Mouse (Mus musculus) brown adipose tissue, adult 24 weeks (tissue): Measurements from ENCODE around the gene 1700012B09Rik. TPM values are rescaled to one million over a fixed set of nuclear protein-coding genes. Genes with fewer than 3 reads are reported as not detected.

Experiments
- H3K27ac ChIP-seq: fragments of 200-500 bp; replicated peaks from 2 replicates; pipeline ENCODE4 v1.5.1; 2012; ENCODE audit warnings: low read depth, mild to moderate bottlenecking, low read length
- H3K4me1 ChIP-seq: fragments of 200-500 bp; 2 replicates; pipeline ENCODE4 v1.6.1; 2012; ENCODE audit warnings: low read length, mixed read lengths; ENCODE audit not compliant: control insufficient read depth, insufficient read depth, insufficient read length
- H3K4me3 ChIP-seq: fragments of 200-500 bp; 2 replicates; pipeline ENCODE4 v1.5.1; 2012; ENCODE audit warnings: low read depth, mild to moderate bottlenecking, low read length, moderate library complexity; ENCODE audit not compliant: insufficient read depth
- polyA plus RNA-seq: library from polyadenylated mRNA; stranded (reverse); fragments of >200 nt; gene quantifications from 2 replicates; pipeline ENCODE4 v1.2.4, GENCODE M21; 2012; ENCODE audit not compliant: missing spikeins, insufficient read depth, insufficient read length

1700012B09Rik gene
- polyA plus RNA-seq, 1 experiment: not detected

DNA sequence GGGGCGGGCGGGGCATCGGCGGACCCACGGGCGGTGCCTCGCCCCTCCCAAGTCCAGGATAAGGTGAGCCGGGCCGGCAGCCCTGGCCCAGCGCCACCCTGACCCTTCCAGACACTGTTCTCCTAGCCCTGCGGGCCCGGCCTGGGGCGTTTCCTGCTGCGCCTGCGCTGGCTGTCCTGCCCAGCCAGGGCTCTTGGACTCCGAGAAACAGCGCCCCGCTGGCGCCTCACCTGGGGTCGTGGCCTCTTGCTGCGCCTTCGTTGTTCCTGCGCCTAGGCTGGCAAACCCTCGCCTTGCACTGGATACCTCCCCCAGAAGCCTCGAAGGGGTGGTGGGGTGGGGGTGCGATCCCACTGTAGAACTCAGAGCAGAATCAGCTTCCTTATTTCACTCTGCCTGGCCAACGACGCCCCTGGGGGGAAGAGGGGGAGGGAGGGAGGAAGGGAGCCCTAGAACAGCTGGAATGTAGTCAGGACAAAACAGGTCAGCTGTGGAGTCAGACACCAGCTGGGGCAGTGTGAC is 18.8 kb downstream of the 1700012B09Rik start, which contains the start of gene Fut4:
Fut4 (minus strand) TSS at position 393 of the 522 bp plus-strand sequence.
- Histone ChIP-seq H3K4me3 (peak within 1 kb of the TSS; percentile 64), H3K4me1 (peaks cover 3% of the 10 kb centered on the region; the same call in 1 of the 2 replicates), H3K27ac (no peak within 1 kb of the TSS)

DNA sequence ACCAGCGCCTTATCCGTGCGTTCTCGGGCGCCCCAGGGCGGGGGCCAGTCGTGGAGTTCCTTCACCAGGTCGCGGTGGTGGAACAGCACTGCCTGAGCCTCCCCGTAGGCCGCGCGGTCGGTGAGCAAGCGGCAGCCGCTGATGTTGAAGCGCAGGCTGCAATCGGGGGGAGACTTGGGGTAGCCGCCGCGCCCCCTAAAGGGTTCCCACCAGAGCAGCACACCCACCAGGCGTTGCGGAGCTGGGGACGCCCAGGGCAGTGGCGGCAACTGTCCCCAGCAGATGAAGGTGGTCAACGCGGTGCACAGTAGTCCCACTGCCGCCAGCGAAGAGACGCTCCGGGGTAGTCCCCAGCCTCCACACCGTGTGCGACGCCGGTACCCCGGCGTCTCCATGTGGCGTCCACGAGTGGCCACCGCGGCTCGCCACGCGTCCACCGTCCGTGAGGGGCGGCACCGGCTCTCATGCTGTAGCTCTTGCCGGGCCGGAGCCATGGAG is 19.3 kb downstream of the 1700012B09Rik start:
- peak overlapping the region; percentile 64 for H3K4me3 ChIP-seq
- H3K27ac ChIP-seq: no peak overlapping the region
- H3K4me1 ChIP-seq: peaks cover 3% of the 10 kb centered on the region; the same call in 1 of the 2 replicates

DNA sequence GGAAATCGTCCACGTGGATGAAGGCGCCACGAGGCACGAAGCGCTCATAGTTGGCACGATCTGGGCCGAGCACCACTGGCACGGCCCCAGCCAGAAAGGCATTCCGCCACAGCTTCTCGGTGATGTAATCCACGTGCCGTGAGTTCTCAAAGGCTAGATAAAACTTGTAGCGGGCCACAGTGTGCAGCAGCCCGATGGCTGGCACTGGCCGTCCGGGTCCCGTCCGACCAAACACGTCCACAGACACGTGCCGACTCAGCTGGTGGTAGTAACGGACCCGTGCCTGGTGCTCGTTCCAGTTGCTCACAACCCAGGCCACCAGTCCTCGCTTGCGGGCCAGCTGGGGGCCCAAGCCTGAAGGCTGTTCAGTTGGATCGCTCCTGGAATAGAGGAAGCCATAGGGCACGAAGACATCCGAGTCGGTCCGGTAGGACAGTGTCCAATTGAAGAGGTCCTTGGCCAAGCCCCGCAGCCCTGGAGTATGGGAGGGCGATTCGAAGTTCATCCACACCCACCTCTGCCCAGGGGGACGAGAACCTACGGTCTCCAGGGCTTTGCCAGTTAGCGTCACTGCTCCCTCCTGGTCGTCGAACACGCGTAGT is 19.8 kb downstream of the 1700012B09Rik start:
- H3K4me3 ChIP-seq: peak overlapping the region; percentile 64
- no peak overlapping the region for H3K27ac ChIP-seq
- H3K4me1 ChIP-seq: peaks cover 3% of the 10 kb centered on the region; the same call in 1 of the 2 replicates

DNA sequence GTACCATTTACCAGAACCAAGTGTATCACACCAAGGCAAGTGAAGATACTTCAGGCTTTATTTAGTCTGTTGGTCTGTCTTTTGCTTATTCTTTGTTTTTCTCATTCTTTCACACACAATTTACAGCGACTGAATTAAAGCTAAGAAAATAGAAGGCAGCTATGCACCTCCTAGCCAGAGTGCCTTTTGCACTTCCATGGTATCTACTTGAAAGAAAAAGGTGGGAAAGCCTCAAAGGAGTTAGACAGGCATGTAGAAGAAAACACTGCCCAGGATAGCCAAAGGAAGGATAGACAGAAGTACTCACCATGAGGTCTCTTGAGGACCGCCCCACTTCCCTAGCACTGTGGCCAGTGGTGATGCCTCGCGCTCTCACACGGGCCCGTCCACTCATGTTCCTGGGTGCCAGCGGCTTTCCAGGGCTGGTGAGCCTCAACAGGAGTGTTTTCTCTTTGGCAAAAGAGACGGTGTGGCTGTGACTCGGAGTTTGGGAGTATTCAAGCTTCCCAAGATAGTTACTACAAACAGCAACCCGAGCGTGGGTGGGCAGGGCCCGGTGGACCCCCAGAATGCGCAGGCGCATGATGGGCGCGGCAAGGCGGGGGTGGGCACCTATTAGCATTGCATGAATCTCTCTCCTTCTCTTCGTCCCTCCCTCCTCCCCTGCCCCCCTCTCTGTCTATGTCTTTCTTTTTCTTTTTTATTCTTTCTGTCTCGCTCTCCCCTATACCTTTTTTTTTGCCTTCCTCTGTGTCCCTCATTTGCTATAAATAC is 30.5 kb downstream of the 1700012B09Rik start, which contains the start of gene Piwil4:
Piwil4 (minus strand) TSS at position 583 of the 774 bp plus-strand sequence.
- H3K4me3 ChIP-seq: no peak within 1 kb of the TSS
- no peaks in the 10 kb centered on the region for H3K4me1 ChIP-seq
- no peak within 1 kb of the TSS for H3K27ac ChIP-seq

DNA sequence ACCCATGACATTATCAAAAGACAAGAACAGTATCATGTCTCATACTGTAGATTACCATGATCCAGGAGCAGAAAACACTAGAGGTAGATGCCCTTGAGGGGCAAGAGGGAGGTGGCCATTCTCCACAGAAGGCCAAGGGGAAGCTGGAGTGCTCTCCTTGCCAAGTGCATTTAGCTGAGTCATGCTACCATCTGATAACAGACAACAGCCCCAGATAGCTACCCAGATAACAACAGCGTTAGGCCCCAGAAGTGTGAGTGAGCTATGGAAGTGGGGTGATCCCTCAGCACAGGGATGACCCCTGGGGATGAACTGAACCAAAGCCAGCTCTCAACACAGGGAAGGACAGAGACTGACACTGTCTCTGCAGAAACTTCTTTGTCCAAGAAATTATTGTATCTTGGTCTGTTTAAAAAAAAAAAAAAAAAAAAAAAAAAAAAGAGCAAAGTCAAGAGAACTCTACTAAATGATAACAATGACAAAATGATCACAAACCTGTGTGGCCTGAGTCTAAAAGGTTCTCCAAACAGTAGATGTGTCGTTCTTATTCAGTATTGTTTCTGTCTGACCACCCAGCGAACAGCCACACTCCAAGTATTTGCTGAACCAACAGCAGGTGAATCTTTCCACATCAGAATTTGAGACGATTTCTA is 31.2 kb downstream of the 1700012B09Rik start:
- Histone ChIP-seq H3K4me3 (no peak overlapping the region), H3K27ac (no peak overlapping the region), H3K4me1 (no peaks in the 10 kb centered on the region)

DNA sequence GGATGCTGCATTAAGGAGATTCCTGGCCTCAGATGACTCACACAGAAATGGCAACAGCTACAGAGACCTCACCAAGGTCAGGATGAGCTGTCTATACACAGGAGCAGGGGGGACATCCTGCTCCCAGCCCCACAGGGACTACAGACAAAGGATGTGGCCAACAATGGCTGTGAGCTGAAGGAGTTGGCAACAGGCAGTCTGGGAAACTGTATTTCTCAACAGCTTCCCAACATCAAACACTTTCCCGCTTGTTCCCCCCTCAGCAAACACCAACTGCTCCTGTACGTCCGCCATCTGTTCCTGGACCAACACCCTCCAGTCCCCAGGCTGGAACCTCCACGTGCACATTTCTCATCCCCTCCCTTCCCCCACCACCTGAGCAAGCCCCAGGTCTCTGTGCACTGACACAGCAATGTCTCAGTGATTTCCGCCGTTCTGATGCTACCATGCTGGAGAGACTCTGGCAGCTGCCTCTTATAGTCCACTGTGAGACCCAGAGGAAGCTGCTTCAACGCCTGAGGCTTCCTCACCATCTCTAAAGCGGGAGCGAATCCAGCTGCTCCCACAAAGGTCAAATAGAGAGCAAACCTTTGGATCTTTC is 39.8 kb downstream of the 1700012B09Rik start:
- peaks cover 10% of the 10 kb centered on the region for H3K4me1 ChIP-seq
- H3K4me3 ChIP-seq: no peak overlapping the region
- no peak overlapping the region for H3K27ac ChIP-seq

DNA sequence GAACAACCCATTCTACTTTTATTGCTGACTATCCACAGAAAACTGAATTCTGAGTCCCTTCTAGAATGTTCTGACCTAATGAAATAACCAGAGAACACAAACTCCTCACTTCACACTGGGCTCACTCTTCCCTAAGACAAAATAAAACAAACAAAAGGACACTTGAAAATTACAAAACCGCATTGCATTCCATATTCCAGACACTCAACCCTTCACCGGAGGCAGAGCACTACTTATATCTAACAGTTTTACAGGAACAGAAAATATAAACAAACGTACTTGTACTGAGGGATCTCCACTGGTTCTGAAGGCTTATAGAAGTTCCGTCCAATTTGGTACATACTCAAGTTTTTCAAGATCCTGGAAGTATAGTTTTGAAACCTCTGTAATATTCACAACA is 42.5 kb downstream of the 1700012B09Rik start:
- H3K4me1 ChIP-seq: peaks cover 26% of the 10 kb centered on the region
- H3K4me3 ChIP-seq: no peak overlapping the region
- H3K27ac ChIP-seq: no peak overlapping the region

DNA sequence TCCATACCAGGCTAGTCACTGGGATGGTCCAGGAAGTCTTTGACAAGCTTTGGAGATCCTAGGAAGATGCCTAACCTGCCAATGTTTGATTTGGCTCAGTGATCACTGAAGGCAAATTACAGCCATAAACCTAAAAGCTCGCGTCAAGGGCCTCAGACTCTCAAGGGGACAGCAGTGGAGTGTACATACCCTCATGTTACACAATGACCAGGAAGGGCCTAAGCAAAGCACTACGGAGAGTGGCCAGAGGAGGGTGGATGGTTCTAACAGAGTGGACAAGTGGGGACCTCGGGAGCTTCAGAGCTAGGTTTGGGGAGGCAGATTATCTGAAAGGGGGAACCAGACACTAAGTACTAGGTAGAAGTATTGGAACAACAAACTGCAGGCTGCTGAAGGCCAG is 44.2 kb downstream of the 1700012B09Rik start:
- Histone ChIP-seq H3K4me1 (peaks cover 26% of the 10 kb centered on the region), H3K27ac (0 out of 2 replicates have a peak overlapping the region, but pooled peaks have one; percentile 5), H3K4me3 (no peak overlapping the region)

DNA sequence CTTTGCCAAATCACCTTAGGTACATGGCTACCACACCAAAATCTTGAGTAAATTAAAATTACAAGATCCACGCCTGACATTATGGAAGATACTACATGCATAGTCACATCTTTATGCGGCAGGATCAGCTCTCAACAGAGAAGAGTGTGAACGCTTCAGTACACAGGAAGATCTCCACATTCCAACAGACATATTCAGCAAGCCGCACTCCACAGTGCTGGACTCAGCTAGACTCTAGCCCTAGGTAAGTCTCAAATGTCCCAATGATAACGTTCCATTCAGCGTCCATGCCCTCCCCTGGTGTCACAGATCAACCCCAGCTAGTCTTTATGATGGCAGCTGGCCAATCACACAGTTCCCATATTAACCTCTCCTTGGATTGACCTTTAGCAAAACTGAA is 44.8 kb downstream of the 1700012B09Rik start:
- H3K4me3 ChIP-seq: no peak overlapping the region
- H3K27ac ChIP-seq: no peak overlapping the region; the same call in 1 of the 2 replicates
- H3K4me1 ChIP-seq: peaks cover 22% of the 10 kb centered on the region; the same call in 1 of the 2 replicates

DNA sequence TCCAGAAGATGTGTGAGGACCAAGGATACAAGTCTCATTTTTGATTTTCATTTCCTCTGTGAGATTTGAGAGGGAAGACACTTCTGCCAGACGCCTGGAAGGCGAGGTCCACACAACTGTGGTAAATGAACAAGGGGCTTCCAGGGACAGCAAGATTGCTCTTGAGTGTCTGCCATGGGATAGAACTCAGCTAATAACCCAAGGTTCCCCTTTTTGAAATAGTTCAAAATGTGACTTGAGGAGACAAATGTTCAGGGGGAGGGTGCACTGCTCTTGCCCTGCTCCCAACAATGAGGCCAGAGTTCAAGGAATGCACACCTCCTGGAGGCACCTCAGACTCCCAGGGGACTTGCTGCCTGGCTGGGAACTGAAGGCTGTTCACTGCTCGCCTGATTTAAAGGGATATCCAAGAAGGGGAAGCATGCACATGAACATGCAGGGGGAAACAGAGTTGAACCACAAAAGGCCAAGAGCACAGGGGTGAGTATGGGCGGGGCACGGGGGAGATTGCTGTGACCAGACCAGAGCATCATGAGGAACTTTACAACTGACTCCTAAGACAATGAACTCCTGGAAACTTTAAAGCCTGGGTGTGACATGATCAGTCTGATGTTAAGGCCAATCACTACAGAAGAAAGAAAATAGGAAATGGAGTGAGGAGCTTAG is 45.9 kb downstream of the 1700012B09Rik start:
- peak overlapping the region; percentile 79 for H3K27ac ChIP-seq
- no peak overlapping the region for H3K4me3 ChIP-seq
- peaks cover 22% of the 10 kb centered on the region; the same call in 1 of the 2 replicates for H3K4me1 ChIP-seq

DNA sequence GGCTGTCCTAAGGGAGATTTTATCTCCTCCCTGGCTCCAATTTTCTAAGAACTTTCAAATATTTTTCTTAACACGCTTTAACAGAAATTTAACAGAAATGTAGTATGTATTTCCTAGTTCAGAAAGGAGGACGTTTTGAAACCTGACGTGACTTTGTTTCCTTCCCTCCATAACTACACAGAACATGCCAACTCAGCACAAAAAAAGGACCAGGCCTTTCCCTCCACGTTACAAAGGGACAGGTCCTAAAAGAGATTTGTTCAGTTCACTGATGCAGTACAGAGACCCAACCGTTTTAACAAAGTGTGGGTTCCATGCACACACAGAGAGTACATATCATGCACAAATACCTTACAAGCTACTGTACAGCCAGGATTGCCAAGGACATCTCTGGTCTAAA is 49.2 kb downstream of the 1700012B09Rik start:
- H3K4me3 ChIP-seq: no peak overlapping the region
- no peak overlapping the region for H3K27ac ChIP-seq
- peaks cover 29% of the 10 kb centered on the region for H3K4me1 ChIP-seq

DNA sequence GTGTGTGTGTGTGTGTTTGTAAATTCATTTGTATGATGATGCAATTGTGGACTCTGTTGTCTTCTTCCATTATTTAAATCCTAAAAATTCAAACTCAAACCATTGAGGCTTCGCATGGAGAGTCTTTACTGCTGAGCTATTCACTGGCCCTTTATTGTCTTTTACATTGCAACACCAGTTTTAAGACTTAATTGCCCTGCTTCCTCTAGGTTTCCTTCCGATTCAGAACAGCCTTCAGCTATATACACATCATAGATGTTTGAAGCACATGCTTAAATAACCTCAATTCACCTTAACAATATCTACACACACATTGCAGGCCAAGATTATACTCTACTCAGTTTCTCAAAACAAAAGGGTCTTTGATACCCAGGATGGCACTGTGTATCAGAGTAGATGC is 50.4 kb downstream of the 1700012B09Rik start:
- no peak overlapping the region for H3K4me3 ChIP-seq
- H3K4me1 ChIP-seq: peaks cover 22% of the 10 kb centered on the region
- H3K27ac ChIP-seq: no peak overlapping the region

DNA sequence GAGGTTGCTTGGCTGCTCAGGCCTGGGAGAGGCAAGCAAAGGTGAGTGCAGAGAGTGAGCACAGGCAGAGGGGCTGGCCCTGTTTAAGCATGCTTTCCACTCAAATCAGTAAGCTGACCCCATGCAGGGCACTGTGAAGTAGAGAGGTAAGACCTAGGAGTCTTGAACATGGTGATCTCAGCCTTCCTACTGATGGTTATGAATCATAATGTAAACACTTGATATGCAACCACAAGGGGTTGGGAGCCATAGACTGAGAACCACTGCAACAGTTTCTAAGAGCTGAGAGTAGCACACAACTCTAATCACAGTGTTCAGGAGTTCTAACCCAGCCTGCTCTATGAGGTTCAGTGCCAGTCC is 52.5 kb downstream of the 1700012B09Rik start:
- Histone ChIP-seq H3K4me3 (peak overlapping the region; percentile 65), H3K4me1 (peaks cover 8% of the 10 kb centered on the region), H3K27ac (peak overlapping the region; percentile 44)

DNA sequence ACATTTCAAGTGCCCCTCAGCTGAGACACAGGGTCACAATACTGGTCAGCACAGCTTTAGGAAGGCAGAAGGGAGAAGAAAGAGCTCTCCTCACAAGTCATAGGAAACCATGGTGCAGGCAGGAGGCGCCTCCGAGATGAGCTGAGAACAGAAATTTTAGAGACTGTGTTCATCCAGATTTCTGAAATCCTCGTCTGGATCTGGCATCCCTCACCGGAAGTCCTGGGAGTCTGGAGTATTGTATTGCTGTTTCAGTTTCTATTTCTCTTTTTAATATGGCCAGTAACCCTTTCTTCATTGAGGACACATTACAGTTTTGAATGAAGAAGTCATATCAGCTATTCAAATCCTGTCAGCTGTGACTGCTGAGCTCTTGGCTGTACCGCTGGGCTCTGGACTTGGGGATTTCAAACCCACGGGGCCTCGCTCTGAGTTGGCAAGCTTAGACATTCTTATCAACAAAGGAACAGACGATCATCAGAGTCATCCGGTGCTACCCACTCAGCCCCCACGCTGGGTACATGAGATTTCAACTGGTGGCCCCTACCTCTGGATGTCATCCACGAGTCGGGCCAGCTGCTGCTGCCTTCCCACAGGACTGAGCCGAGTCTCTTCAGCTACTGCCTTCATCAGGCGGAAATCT is 53.0 kb downstream of the 1700012B09Rik start:
- H3K27ac ChIP-seq: peak overlapping the region; percentile 44

More for the DNA sequence above, 53.0 kb downstream of the 1700012B09Rik start:
- H3K4me3 ChIP-seq: peak overlapping the region; percentile 65
- H3K4me1 ChIP-seq: peaks cover 8% of the 10 kb centered on the region
